Mouse (Mus musculus) heart, embryonic 15.5 days (tissue): ENCODE results near the gene Ubxn10. TPM values are rescaled to one million over a fixed set of nuclear protein-coding genes. Genes with fewer than 3 reads are reported as not detected.

Source experiments
- ATAC-seq: fragments of 200-750 bp; cut with Nextera tagmentation; replicated peaks from 2 replicates; pipeline ENCODE4 v1.8.0; 2017; ENCODE audit warnings: low read depth, moderate TSS enrichment; ENCODE audit not compliant: insufficient number of reproducible peaks, insufficient read depth, low FRiP score
- H3K27ac ChIP-seq: fragments of 300-500 bp; sonication (generic); 2 replicates; pipeline ENCODE4 v1.5.1; 2015; ENCODE audit warnings: mild to moderate bottlenecking, inconsistent platforms
- H3K27me3 ChIP-seq: fragments of 300-500 bp; sonication (generic); 2 replicates; pipeline ENCODE4 v1.6.1; 2015; ENCODE audit warnings: inconsistent platforms
- H3K36me3 ChIP-seq: fragments of 300-500 bp; sonication (generic); 2 replicates; pipeline ENCODE4 v1.6.1; 2015; ENCODE audit warnings: mild to moderate bottlenecking, inconsistent platforms
- H3K4me1 ChIP-seq: fragments of 300-500 bp; sonication (generic); replicated peaks from 2 replicates; pipeline ENCODE4 v1.6.1; 2015; ENCODE audit warnings: inconsistent platforms
- H3K4me2 ChIP-seq: fragments of 300-500 bp; sonication (generic); 2 replicates; pipeline ENCODE4 v1.6.1; 2015; ENCODE audit warnings: inconsistent platforms, mild to moderate bottlenecking, moderate library complexity
- H3K4me3 ChIP-seq: fragments of 300-500 bp; sonication (generic); 2 replicates; pipeline ENCODE4 v1.5.1; 2015; ENCODE audit warnings: mild to moderate bottlenecking, inconsistent platforms
- H3K9ac ChIP-seq: fragments of 300-500 bp; sonication (generic); 2 replicates; pipeline ENCODE4 v1.6.1; 2015; ENCODE audit warnings: mild to moderate bottlenecking, inconsistent platforms
- H3K9me3 ChIP-seq: fragments of 300-500 bp; sonication (generic); replicated peaks from 2 replicates; pipeline ENCODE4 v1.6.1; 2016; ENCODE audit warnings: inconsistent platforms
- WGBS: fragments of 180-500 bp; shearing (Covaris S2); methylation state at CpG from one replicate; pipeline ENCODE4 v1.1.7; 2015; ENCODE audit warnings: mixed read lengths; 5-methylcytosine and 5-hydroxymethylcytosine counted together
- polyA plus RNA-seq: library from polyadenylated mRNA; unstranded; fragments of >200 nt; fragmentation: Nextera tagmentation; extraction: Ambion mirVana; gene quantifications from 2 replicates; pipeline ENCODE4 v1.2.1, GENCODE M21; 2015

Gene Ubxn10
- polyA plus RNA-seq: 0.84 and 1.2 TPM in 2 replicates

DNA sequence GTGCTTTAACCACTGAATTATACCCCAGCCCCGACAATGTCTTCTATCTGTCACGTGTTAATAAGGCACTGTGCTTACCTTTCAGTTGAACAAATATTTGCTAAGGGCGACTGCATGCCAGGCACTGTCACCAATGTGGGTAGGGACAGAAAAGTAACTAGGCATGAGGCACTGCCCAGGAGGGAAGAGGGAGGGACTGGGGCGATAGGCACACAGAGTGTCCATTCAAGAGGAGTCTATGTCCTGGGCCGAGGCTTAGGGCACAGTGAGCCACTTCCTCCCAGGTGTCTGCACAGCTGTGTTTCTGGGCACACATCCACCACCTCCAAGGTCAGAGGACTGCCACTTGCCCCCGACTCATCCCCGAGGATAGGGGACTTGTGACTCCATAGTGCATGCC lies at the start of gene Ubxn10:
Gene Ubxn10, minus strand, starts transcription at position 137 of the 400 bp plus-strand sequence.
- H3K4me3 ChIP-seq: no peak within 1 kb of the TSS
- peaks cover 15% of the 10 kb centered on the region for H3K27me3 ChIP-seq
- H3K36me3 ChIP-seq: no peaks in the 10 kb centered on the region
- H3K4me2 ChIP-seq: no peak within 1 kb of the TSS
- H3K4me1 ChIP-seq: no peaks in the 10 kb centered on the region
- 60% methylated on average over 7 of the region's 7 CpGs for WGBS
- H3K9me3 ChIP-seq: no peaks in the 10 kb centered on the region
- H3K27ac ChIP-seq: no peak within 1 kb of the TSS
- ATAC-seq: no peak
- H3K9ac ChIP-seq: no peak within 1 kb of the TSS

- Histone ChIP-seq H3K9ac (no peak overlapping the region), H3K4me2 (no peak overlapping the region), H3K4me1 (0 out of 2 replicates have a peak, but pooled peaks cover 2% of the 10 kb centered on the region), H3K27ac (no peak overlapping the region), H3K4me3 (no peak overlapping the region), H3K27me3 (peaks cover 45% of the 10 kb centered on the region), H3K9me3 (no peaks in the 10 kb centered on the region), H3K36me3 (no peaks in the 10 kb centered on the region)
- WGBS: 48% methylated on average over 4 of the region's 4 CpGs
- ATAC-seq: no peak
These were observed 49.2 kb upstream of the Ubxn10 start for GRCm38 (mm10) chr4:138786141-138786540.

GRCm38 (mm10) chr4:138785721-138786120 lies 48.8 kb upstream of the Ubxn10 start:
- 52% methylated on average over 4 of the region's 4 CpGs for WGBS
- H3K4me3 ChIP-seq: no peak overlapping the region
- H3K4me1 ChIP-seq: 0 out of 2 replicates have a peak, but pooled peaks cover 2% of the 10 kb centered on the region
- ATAC-seq: no peak
- H3K4me2 ChIP-seq: no peak overlapping the region
- no peak overlapping the region for H3K9ac ChIP-seq
- peaks cover 42% of the 10 kb centered on the region for H3K27me3 ChIP-seq
- no peaks in the 10 kb centered on the region for H3K9me3 ChIP-seq
- H3K27ac ChIP-seq: no peak overlapping the region
- no peaks in the 10 kb centered on the region for H3K36me3 ChIP-seq

DNA sequence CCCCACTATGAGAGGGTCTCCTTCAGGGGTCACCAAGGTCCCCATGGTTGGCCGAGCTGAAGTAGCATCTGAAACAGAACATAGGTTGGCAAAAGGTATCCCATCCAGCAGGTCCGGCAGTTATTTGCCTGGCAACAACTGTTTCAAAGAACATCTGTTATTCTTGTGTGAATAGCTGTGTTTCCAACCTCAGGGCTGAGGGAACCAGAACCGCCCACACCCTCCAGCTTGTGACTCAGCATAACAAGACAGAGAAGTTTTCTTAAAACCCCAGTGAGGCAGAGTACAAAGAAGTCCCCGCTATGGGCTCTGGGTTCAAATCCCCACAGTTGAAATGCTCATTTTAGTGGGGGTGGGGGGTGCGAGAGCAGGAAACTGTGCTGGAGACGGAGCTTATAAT lies 45.1 kb upstream of the Ubxn10 start:
- H3K36me3 ChIP-seq: no peaks in the 10 kb centered on the region
- H3K4me1 ChIP-seq: 0 out of 2 replicates have a peak, but pooled peaks cover 2% of the 10 kb centered on the region
- no peak overlapping the region for H3K4me3 ChIP-seq
- H3K4me2 ChIP-seq: no peak overlapping the region
- H3K9me3 ChIP-seq: no peaks in the 10 kb centered on the region
- peaks cover 53% of the 10 kb centered on the region for H3K27me3 ChIP-seq
- H3K27ac ChIP-seq: no peak overlapping the region
- no peak for ATAC-seq
- H3K9ac ChIP-seq: no peak overlapping the region
- WGBS: 73% methylated on average over 6 of the region's 6 CpGs

DNA sequence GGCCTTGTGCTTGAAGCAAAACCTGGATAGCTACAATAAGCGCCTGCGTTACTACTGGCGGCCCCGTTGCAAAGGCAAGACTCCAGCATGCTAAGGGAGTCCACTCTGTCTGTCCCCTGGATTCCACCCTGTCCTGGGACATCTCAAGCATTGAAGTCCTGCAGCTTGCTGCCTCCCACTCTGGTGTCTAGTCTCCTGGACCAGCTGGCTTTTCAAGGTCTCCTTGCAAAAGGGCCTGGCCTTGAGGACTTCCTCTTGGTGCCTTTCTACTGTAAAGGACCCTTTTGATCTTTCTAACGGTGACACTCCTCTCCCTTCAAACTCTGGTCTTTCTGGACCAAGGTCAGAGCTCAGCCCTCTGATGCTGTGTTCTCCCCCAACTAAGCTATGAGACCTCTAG lies 43.3 kb upstream of the Ubxn10 start:
- H3K9ac ChIP-seq: no peak overlapping the region
- peaks cover 59% of the 10 kb centered on the region for H3K27me3 ChIP-seq
- H3K4me3 ChIP-seq: no peak overlapping the region
- H3K4me2 ChIP-seq: no peak overlapping the region
- no peaks in the 10 kb centered on the region for H3K9me3 ChIP-seq
- H3K4me1 ChIP-seq: no peaks in the 10 kb centered on the region
- no peak for ATAC-seq
- H3K36me3 ChIP-seq: no peaks in the 10 kb centered on the region
- WGBS: 80% methylated on average over 5 of the region's 5 CpGs
- no peak overlapping the region for H3K27ac ChIP-seq

- H3K9me3 ChIP-seq: no peaks in the 10 kb centered on the region
- WGBS: 41% methylated on average over 20 of the region's 20 CpGs
- no peaks in the 10 kb centered on the region for H3K4me1 ChIP-seq
- no peak overlapping the region for H3K27ac ChIP-seq
- no peaks in the 10 kb centered on the region for H3K36me3 ChIP-seq
- H3K4me2 ChIP-seq: no peak overlapping the region
- H3K4me3 ChIP-seq: no peak overlapping the region
- peaks cover 48% of the 10 kb centered on the region for H3K27me3 ChIP-seq
- no peak for ATAC-seq
- no peak overlapping the region for H3K9ac ChIP-seq
These were observed 40.7 kb upstream of the Ubxn10 start for GRCm38 (mm10) chr4:138777417-138778407.

DNA sequence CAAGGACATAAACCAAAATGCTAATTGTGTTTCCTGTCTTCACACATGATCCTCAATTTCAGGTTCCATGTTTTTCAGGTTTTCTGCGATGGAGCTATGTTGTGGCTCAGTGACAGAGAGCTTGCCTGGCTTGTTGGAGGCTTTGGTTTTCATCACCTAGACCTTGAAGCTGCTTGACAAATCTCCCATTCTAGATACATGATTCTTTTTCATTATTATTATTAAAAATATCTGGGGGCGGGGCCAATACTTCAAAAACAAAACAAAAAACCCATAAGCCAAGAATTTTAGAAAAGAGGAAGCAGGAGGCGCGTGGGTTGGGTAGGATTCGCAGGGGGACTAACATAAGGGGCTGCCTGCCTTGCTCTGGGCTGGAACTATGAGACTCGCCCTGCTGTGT lies 38.5 kb upstream of the Ubxn10 start, which contains the start of gene Pla2g2d:
Gene Pla2g2d, plus strand, starts transcription at position 301 of the 400 bp plus-strand sequence.
- Histone ChIP-seq H3K27me3 (peaks cover 47% of the 10 kb centered on the region), H3K4me3 (no peak within 1 kb of the TSS), H3K36me3 (no peaks in the 10 kb centered on the region), H3K9me3 (no peaks in the 10 kb centered on the region), H3K9ac (no peak within 1 kb of the TSS), H3K27ac (no peak within 1 kb of the TSS), H3K4me2 (no peak within 1 kb of the TSS), H3K4me1 (no peaks in the 10 kb centered on the region)
- no peak for ATAC-seq
- WGBS: 77% methylated on average over 6 of the region's 6 CpGs

DNA sequence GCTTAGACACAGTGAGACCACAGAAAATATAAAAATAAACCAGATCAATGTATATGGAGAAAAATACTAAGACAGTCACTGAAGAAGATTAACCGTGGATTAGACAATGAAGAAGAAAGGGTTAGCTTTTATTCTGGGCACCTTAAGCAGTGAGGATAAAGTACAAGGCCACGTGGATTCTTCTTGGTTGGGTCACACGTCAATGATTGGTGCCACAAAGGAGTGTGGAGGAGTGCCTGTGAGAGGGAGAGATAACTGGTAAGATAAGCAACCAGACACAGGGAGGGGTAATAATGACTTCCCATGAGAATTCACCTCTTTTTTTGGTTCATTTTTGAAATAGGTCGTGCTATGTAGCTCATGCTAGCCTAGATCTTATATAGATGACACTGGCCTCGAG lies 35.4 kb upstream of the Ubxn10 start:
- Histone ChIP-seq H3K36me3 (no peaks in the 10 kb centered on the region), H3K9me3 (no peaks in the 10 kb centered on the region), H3K4me2 (no peak overlapping the region), H3K27me3 (peaks cover 24% of the 10 kb centered on the region), H3K4me1 (no peaks in the 10 kb centered on the region), H3K27ac (no peak overlapping the region), H3K9ac (no peak overlapping the region), H3K4me3 (no peak overlapping the region)
- no peak for ATAC-seq
- 75% methylated on average over 5 of the region's 5 CpGs for WGBS

- H3K27me3 ChIP-seq: peaks cover 21% of the 10 kb centered on the region
- no peak overlapping the region for H3K4me3 ChIP-seq
- no peak overlapping the region for H3K4me2 ChIP-seq
- no peak overlapping the region for H3K27ac ChIP-seq
- H3K9me3 ChIP-seq: no peaks in the 10 kb centered on the region
- no peak for ATAC-seq
- 73% methylated on average over 10 of the region's 10 CpGs for WGBS
- no peaks in the 10 kb centered on the region for H3K36me3 ChIP-seq
- no peak overlapping the region for H3K9ac ChIP-seq
- no peaks in the 10 kb centered on the region for H3K4me1 ChIP-seq
These were observed 35.0 kb upstream of the Ubxn10 start for GRCm38 (mm10) chr4:138771970-138772369.

DNA sequence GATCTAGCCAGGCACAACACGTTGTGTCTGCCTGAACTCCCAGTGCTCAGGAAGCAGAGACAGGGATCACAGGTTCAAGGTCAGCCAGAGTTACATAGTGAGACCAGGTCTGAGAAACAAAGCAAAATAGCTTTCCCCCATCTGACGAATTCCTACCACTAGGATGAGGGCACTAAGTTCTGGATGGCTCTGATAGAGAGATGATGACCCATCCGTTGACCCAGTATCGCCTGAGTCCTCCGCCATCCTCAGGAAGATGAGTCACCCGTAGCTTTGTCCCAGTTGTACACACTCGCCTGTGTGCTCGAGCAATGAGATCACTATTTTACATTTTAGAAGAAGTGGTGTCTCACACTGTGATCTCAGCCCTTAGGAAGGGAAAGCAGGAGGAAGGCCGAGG lies 25.3 kb upstream of the Ubxn10 start:
- no peak overlapping the region for H3K27ac ChIP-seq
- no peak for ATAC-seq
- no peak overlapping the region for H3K9ac ChIP-seq
- WGBS: 58% methylated on average over 9 of the region's 9 CpGs
- H3K4me1 ChIP-seq: no peaks in the 10 kb centered on the region; the same call in 1 of the 2 replicates
- H3K36me3 ChIP-seq: no peaks in the 10 kb centered on the region
- no peak overlapping the region for H3K4me3 ChIP-seq
- no peak overlapping the region for H3K4me2 ChIP-seq
- no peaks in the 10 kb centered on the region for H3K27me3 ChIP-seq
- H3K9me3 ChIP-seq: no peaks in the 10 kb centered on the region

GRCm38 (mm10) chr4:138757416-138757815 lies 20.4 kb upstream of the Ubxn10 start, which contains the start of gene Pla2g2f:
TSS of gene Pla2g2f (minus strand) at chr4:138757626.
- Histone ChIP-seq H3K9ac (no peak within 1 kb of the TSS), H3K36me3 (no peaks in the 10 kb centered on the region), H3K27me3 (peaks cover 5% of the 10 kb centered on the region; the same call in 1 of the 2 replicates), H3K27ac (no peak within 1 kb of the TSS), H3K4me2 (no peak within 1 kb of the TSS), H3K4me3 (no peak within 1 kb of the TSS), H3K4me1 (no peaks in the 10 kb centered on the region; the same call in 1 of the 2 replicates), H3K9me3 (no peaks in the 10 kb centered on the region)
- no peak for ATAC-seq
- 76% methylated on average over 8 of the region's 8 CpGs for WGBS
